Mouse (Mus musculus): Measurements from ENCODE around the gene Rnf114. TPM values are rescaled to one million over a fixed set of nuclear protein-coding genes. Genes with fewer than 3 reads are reported as not detected.

Gene Rnf114
- polyA plus RNA-seq, 1 experiment = 97.0 TPM

- H3K27ac ChIP-seq (ENCODE audit: insufficient read depth, low read length) = 0 out of 2 replicates have a peak within 1 kb of the TSS, but pooled peaks have one; percentile 1
- no peaks in the 10 kb centered on the region for H3K27me3 ChIP-seq (ENCODE audit: control insufficient read depth, insufficient read depth, low read length, poor library complexity, severe bottlenecking)
- H3K4me3 ChIP-seq (ENCODE audit: low read depth, low read length) = peak within 1 kb of the TSS; percentile 60
- no peaks in the 10 kb centered on the region for H3K4me1 ChIP-seq (ENCODE audit: control insufficient read depth, insufficient read depth, low read length)
- no peaks in the 10 kb centered on the region for H3K9me3 ChIP-seq (replicated peaks; ENCODE audit: control insufficient read depth, insufficient read depth, low read length, poor library complexity, severe bottlenecking)
- H3K9ac ChIP-seq (ENCODE audit: low read depth, poor library complexity, severe bottlenecking) = peak within 1 kb of the TSS; percentile 72
- H3K36me3 ChIP-seq (ENCODE audit: control insufficient read depth, insufficient read depth, low read length, poor library complexity, severe bottlenecking) = no peaks in the 10 kb centered on the region
- no peak for TF ChIP-seq EP300 (IDR thresholded peaks at IDR 0.05; ENCODE audit: insufficient read depth, low read depth, low read length)
- no peak for TF ChIP-seq CTCF (IDR thresholded peaks at IDR 0.05; ENCODE audit: low read depth, low read length)
- no peak for TF ChIP-seq POLR2A (IDR thresholded peaks at IDR 0.05; ENCODE audit: insufficient read depth, low read length)
Measured at GRCm38 (mm10) chr2:167492713-167493636, 530 bp downstream of the Rnf114 start, which contains the start of gene Spata2. Spata2 (minus strand) TSS chr2:167492887.

- Histone ChIP-seq H3K9me3 (replicated peaks; ENCODE audit: control insufficient read depth, insufficient read depth, low read length, poor library complexity, severe bottlenecking) (no peaks in the 10 kb centered on the region), H3K36me3 (ENCODE audit: control insufficient read depth, insufficient read depth, low read length, poor library complexity, severe bottlenecking) (no peaks in the 10 kb centered on the region), H3K27ac (ENCODE audit: insufficient read depth, low read length) (no peak overlapping the region), H3K4me1 (ENCODE audit: control insufficient read depth, insufficient read depth, low read length) (no peaks in the 10 kb centered on the region), H3K27me3 (ENCODE audit: control insufficient read depth, insufficient read depth, low read length, poor library complexity, severe bottlenecking) (no peaks in the 10 kb centered on the region), H3K4me3 (ENCODE audit: low read depth, low read length) (no peak overlapping the region), H3K9ac (ENCODE audit: low read depth, poor library complexity, severe bottlenecking) (no peak overlapping the region)
- TF ChIP-seq EP300 (IDR thresholded peaks at IDR 0.05; ENCODE audit: insufficient read depth, low read depth, low read length) (no peak), POLR2A (IDR thresholded peaks at IDR 0.05; ENCODE audit: insufficient read depth, low read length) (no peak), CTCF (IDR thresholded peaks at IDR 0.05; ENCODE audit: low read depth, low read length) (no peak)
Measured at GRCm38 (mm10) chr2:167496437-167496836, 4.0 kb downstream of the Rnf114 start.

- TF ChIP-seq EP300 (IDR thresholded peaks at IDR 0.05; ENCODE audit: insufficient read depth, low read depth, low read length) (no peak), POLR2A (IDR thresholded peaks at IDR 0.05; ENCODE audit: insufficient read depth, low read length) (no peak), CTCF (IDR thresholded peaks at IDR 0.05; ENCODE audit: low read depth, low read length) (peak; percentile 45)
- H3K27me3 ChIP-seq (ENCODE audit: control insufficient read depth, insufficient read depth, low read length, poor library complexity, severe bottlenecking) = no peaks in the 10 kb centered on the region
- no peak overlapping the region for H3K9ac ChIP-seq (ENCODE audit: low read depth, poor library complexity, severe bottlenecking)
- no peak overlapping the region for H3K27ac ChIP-seq (ENCODE audit: insufficient read depth, low read length)
- H3K4me3 ChIP-seq (ENCODE audit: low read depth, low read length) = no peak overlapping the region
- no peaks in the 10 kb centered on the region for H3K9me3 ChIP-seq (replicated peaks; ENCODE audit: control insufficient read depth, insufficient read depth, low read length, poor library complexity, severe bottlenecking)
- no peaks in the 10 kb centered on the region for H3K4me1 ChIP-seq (ENCODE audit: control insufficient read depth, insufficient read depth, low read length)
- no peaks in the 10 kb centered on the region for H3K36me3 ChIP-seq (ENCODE audit: control insufficient read depth, insufficient read depth, low read length, poor library complexity, severe bottlenecking)
Measured at GRCm38 (mm10) chr2:167497272-167497671, 4.8 kb downstream of the Rnf114 start.

GRCm38 (mm10) chr2:167502554-167503252, 10.3 kb downstream of the Rnf114 start:
- Histone ChIP-seq H3K27ac (ENCODE audit: insufficient read depth, low read length) (peak overlapping the region; percentile 63), H3K27me3 (ENCODE audit: control insufficient read depth, insufficient read depth, low read length, poor library complexity, severe bottlenecking) (no peaks in the 10 kb centered on the region), H3K9me3 (replicated peaks; ENCODE audit: control insufficient read depth, insufficient read depth, low read length, poor library complexity, severe bottlenecking) (no peaks in the 10 kb centered on the region), H3K4me1 (ENCODE audit: control insufficient read depth, insufficient read depth, low read length) (no peaks in the 10 kb centered on the region), H3K36me3 (ENCODE audit: control insufficient read depth, insufficient read depth, low read length, poor library complexity, severe bottlenecking) (peaks cover 8% of the 10 kb centered on the region; the same call in 1 of the 2 replicates), H3K4me3 (ENCODE audit: low read depth, low read length) (peak overlapping the region; percentile 77), H3K9ac (ENCODE audit: low read depth, poor library complexity, severe bottlenecking) (peak overlapping the region; percentile 58)
- no peak for TF ChIP-seq CTCF (IDR thresholded peaks at IDR 0.05; ENCODE audit: low read depth, low read length)
- TF ChIP-seq EP300 (IDR thresholded peaks at IDR 0.05; ENCODE audit: insufficient read depth, low read depth, low read length) = no peak
- TF ChIP-seq POLR2A (IDR thresholded peaks at IDR 0.05; ENCODE audit: insufficient read depth, low read length) = no peak

- H3K9me3 ChIP-seq (replicated peaks; ENCODE audit: control insufficient read depth, insufficient read depth, low read length, poor library complexity, severe bottlenecking) = no peaks in the 10 kb centered on the region
- peak overlapping the region; percentile 63 for H3K27ac ChIP-seq (ENCODE audit: insufficient read depth, low read length)
- H3K9ac ChIP-seq (ENCODE audit: low read depth, poor library complexity, severe bottlenecking) = peak overlapping the region; percentile 98
- TF ChIP-seq CTCF (IDR thresholded peaks at IDR 0.05; ENCODE audit: low read depth, low read length) (no peak), EP300 (IDR thresholded peaks at IDR 0.05; ENCODE audit: insufficient read depth, low read depth, low read length) (0 out of 2 replicates have a peak, but pooled peaks have one; percentile 8)
- H3K4me3 ChIP-seq (ENCODE audit: low read depth, low read length) = peak overlapping the region; percentile 83
- no peaks in the 10 kb centered on the region for H3K4me1 ChIP-seq (ENCODE audit: control insufficient read depth, insufficient read depth, low read length)
- no peaks in the 10 kb centered on the region for H3K27me3 ChIP-seq (ENCODE audit: control insufficient read depth, insufficient read depth, low read length, poor library complexity, severe bottlenecking)
- H3K36me3 ChIP-seq (ENCODE audit: control insufficient read depth, insufficient read depth, low read length, poor library complexity, severe bottlenecking) = peaks cover 8% of the 10 kb centered on the region; the same call in 1 of the 2 replicates
Measured at GRCm38 (mm10) chr2:167503253-167503895, 10.9 kb downstream of the Rnf114 start.
